Mouse (Mus musculus) brain, embryonic 14.5 days (tissue): ENCODE results near the gene Dlgap4. TPM values are rescaled to one million over a fixed set of nuclear protein-coding genes. Genes with fewer than 3 reads are reported as not detected.
A peak's percentile ranks its signal among the peaks of the same experiment; 100 is the strongest.

Experiments
- DNase-seq: peaks from one replicate; pipeline ENCODE4 v3.0.0-alpha.2; 2011; ENCODE audit warnings: low read depth
- CTCF ChIP-seq: fragments of 200-500 bp; IDR thresholded peaks from 2 replicates; pipeline ENCODE4 v1.5.1; 2012; ENCODE audit warnings: inconsistent platforms, mild to moderate bottlenecking, moderate library complexity, borderline replicate concordance; ENCODE audit not compliant: insufficient read depth, insufficient read length; ENCODE audit errors: extremely low read depth
- POLR2A ChIP-seq: fragments of 200-500 bp; IDR thresholded peaks from 2 replicates; pipeline ENCODE4 v1.6.1; 2012; ENCODE audit warnings: mild to moderate bottlenecking, inconsistent platforms, borderline replicate concordance; ENCODE audit not compliant: poor library complexity, insufficient read depth, insufficient read length, severe bottlenecking; ENCODE audit errors: extremely low read depth
- polyA plus RNA-seq: library from polyadenylated mRNA; depleted of rRNA; stranded (reverse); fragments of >200 nt; gene quantifications from 2 replicates; pipeline ENCODE4 v1.2.3, GENCODE M21; 2012

Dlgap4 gene
- polyA plus RNA-seq, 1 experiment: 344 TPM

DNA sequence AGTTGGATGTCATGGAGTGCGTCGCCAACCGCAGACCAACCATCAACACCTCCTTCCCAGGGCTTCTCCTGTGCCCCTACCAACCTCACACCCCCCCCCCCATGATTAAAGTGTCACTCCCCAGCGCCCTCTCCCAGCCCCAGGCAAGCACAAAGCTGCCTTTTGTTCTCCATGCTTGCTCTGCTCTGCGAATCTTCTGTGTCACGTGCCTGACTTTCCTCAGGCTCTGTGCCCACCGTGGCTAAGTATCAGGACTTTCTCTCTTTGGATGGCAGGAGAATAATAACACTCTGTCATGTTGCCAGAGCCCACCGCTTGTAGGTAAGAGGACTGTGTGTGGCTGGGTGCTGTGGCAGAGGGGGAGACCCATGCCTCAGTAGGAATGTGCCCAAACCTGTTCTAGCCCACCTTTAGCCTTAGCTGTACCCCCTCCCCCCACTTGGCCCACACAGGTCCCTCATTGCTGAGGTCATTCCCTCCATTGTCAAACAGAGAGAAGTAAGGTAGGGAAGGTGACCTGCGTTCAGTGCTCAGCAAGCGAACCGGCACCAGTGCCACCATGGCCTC is 79.8 kb downstream of the Dlgap4 start:
- DNase-seq: peak; percentile 67
- no peak for TF ChIP-seq CTCF

- TF ChIP-seq POLR2A (no peak), CTCF (no peak)
- no peak for DNase-seq
These were observed 83.8 kb downstream of the Dlgap4 start for GRCm38 (mm10) chr2:156697261-156697660.

- DNase-seq: no peak
- TF ChIP-seq POLR2A: no peak
- no peak for TF ChIP-seq CTCF
These were observed 84.7 kb downstream of the Dlgap4 start for GRCm38 (mm10) chr2:156698168-156698567.

- peak; percentile 88 for DNase-seq
- TF ChIP-seq CTCF (peak; percentile 99), POLR2A (no peak)
These were observed 92.0 kb downstream of the Dlgap4 start for GRCm38 (mm10) chr2:156705473-156705872.

- DNase-seq: no peak
- TF ChIP-seq POLR2A: no peak
- TF ChIP-seq CTCF: no peak
These were observed 103.2 kb downstream of the Dlgap4 start for GRCm38 (mm10) chr2:156716683-156717082.

DNA sequence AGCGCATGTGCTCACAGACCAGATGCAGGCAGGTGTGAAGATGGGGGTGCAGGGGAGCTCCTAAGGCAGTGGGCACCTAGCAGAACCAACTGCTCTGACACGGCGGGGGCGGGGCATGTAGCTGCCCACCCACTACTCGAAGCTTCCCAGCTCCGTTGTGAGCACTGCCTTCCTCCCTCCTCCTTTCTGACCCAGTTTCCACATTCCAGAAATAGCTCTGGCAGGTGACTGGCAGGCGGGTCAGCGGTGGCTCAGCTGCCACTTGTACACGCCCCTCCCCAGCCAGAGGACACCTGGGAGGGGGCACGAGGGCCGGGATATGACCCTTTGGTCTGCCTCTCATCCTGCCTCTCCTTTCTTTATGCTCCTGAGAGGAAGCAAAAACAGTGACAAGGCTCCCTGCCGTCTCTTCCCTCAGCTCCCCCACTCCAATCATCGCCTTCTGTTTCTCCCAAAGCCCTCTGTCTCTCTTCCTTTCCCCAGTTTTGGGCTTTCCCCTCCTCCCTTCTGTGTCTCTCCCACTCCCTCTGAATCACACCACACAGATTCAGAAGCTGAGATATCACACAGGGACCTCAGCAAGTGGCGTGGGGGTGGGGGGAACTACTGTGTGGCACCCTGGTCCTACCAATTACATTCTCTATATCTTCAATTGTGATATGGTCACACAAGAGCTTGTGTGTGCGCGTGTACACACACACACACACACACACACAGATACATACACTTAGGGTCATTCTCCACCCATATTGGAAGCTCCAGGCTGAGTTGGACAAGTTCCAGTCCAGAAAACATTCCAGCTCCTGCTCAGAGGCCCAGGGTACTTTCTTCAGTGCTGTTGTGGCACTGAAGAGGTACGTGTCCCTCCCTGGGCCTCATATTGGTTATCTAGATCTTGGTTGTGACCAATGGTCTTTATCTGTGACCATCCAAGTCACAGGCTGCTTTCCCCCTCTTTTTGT is 104.1 kb downstream of the Dlgap4 start:
- TF ChIP-seq POLR2A (no peak), CTCF (no peak)
- peak; percentile 74 for DNase-seq

- no peak for TF ChIP-seq POLR2A
- no peak for TF ChIP-seq CTCF
- DNase-seq: no peak
These were observed 105.3 kb downstream of the Dlgap4 start for GRCm38 (mm10) chr2:156718793-156719192.

GRCm38 (mm10) chr2:156719549-156720312 is 106.2 kb downstream of the Dlgap4 start:
- TF ChIP-seq POLR2A (no peak), CTCF (no peak)
- no peak for DNase-seq

GRCm38 (mm10) chr2:156720313-156720674 is 106.8 kb downstream of the Dlgap4 start:
- TF ChIP-seq POLR2A: no peak
- no peak for TF ChIP-seq CTCF
- DNase-seq: no peak

DNA sequence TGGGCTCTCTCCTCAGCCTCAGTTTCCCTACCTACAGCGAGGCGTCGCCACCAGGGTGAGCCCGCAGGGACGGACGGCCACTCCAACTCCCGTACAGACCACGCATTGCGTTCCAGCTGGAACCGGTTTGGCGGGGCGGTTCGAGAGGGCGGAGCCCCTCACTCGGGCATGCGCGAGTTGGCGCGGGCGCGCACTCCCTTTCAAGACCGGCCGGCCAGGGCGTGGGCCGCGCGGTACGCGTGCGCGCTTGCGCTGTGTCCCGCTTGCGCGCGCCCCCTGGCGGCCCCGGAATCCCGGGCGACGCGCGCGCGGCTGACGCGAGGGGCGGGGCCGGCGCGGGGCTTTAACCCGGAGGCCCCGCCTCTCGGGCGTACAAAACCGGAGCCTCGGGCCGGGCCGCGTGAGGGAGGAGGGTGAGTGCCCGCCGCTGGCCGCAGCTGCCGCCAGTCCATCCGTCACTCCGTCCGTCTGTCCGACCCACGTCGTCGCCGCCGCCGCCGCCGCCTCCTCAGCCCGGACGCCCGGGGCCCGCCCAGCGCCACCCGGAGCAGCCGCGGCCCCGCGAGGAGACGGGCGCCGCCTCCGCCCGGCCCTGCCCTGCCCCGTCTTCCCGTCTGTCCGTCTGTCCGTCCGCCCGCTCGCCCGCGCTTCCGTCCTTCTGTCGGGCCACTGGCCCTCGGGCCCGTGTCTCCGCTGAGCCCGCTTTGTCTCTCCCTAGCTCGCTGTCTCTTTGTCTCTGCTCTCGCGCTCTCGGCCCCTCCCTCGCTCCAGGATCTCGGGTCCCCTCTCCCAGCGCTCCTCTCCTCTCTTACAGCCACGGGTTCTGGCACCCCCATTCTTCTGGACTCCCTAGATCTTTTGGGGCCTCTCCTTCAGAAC is 107.4 kb downstream of the Dlgap4 start:
- TF ChIP-seq POLR2A (peak; percentile 91), CTCF (peak; percentile 54; the same call in 1 of the 2 replicates)
- DNase-seq: peak; percentile 98
